Mouse (Mus musculus) lung, adult 2 months (tissue): Measurements from ENCODE around the gene Vdr.

Experiments
- CTCF ChIP-seq: fragments of 200-500 bp; IDR thresholded peaks from 2 replicates; pipeline ENCODE4 v1.5.1; 2011; ENCODE audit warnings: mild to moderate bottlenecking, low read length, control low read depth; ENCODE audit not compliant: insufficient read depth
- POLR2A ChIP-seq: fragments of 200-500 bp; IDR thresholded peaks from 2 replicates; pipeline ENCODE4 v1.6.1; 2011; ENCODE audit warnings: low read depth, mild to moderate bottlenecking, control low read depth, low read length, borderline replicate concordance; ENCODE audit errors: extremely low read depth

- TF ChIP-seq CTCF: no peak
- no peak for TF ChIP-seq POLR2A
Measured at GRCm38 (mm10) chr15:97809206-97809605, 101.2 kb downstream of the Vdr start.
